In the genomic region with DNA sequence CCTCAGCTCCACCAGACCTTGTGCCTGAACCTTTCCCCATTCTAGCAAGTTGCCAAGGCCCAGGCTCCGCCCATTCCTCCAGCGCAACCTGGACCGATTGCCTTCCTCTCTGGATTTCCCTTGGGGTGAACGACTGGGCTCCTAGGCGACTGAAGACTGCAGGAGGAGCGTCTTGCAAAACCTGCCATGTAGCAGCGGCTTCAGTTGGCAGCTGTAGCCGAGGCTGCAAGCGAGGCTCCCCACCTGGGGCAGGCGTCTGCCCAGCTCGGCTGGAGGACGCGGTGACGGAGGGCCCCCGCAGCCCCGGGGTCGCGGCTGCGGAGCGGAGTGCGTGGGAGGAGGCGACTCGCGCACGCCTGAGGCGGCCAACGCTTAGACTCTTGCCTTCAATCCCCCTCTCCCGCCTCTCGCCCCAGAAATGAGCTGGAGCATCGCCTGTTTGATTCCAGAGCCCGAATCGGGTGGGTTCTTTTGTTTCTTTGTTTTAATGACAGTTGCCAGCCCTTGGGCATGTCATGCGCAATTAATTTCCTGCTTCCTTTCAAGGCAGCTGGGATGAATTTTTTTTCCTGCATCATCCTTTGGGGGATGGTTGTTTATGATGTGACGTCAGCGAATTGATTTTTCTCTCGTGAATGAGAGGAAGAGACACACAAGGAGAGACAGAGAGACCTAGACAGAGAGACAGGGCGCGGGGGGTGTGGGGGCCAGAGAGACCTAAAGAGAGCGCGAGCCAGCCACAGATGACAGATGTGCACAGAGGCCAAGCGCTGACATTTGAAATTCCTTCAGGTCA, we compare ENCODE assay signal across 8 mouse cellular contexts. TPM values are rescaled to one million over a fixed set of nuclear protein-coding genes. Genes with fewer than 3 reads are reported as not detected.
DNase-seq lines count a peak whose midpoint lies in the region; ATAC-seq and TF ChIP-seq lines count a peak whose summit lies in the region.

No protein-coding gene starts in this region.

- H3K9ac ChIP-seq in hindbrain, embryonic 15.5 days = peak overlapping the region; percentile 70

- WGBS in hindbrain, embryonic 15.5 days = under 1% methylated on average over 41 of the region's 41 CpGs

- no peaks in the 10 kb centered on the region for H3K36me3 ChIP-seq in hindbrain, embryonic 15.5 days

- TF ChIP-seq CTCF in left cerebral cortex, adult 2 months (IDR thresholded peaks at IDR 0.05) = no peak

- peak; percentile 63 for ATAC-seq in hindbrain, embryonic 15.5 days (ENCODE audit: low FRiP score, low read depth)

- peak overlapping the region; percentile 50 for H3K4me3 ChIP-seq in hindbrain, embryonic 15.5 days
- peak overlapping the region; percentile 79 for H3K4me3 ChIP-seq in left cerebral cortex, adult 2 months

- H3K9me3 ChIP-seq in hindbrain, embryonic 15.5 days = no peaks in the 10 kb centered on the region

- peak overlapping the region; percentile 86 for H3K4me2 ChIP-seq in hindbrain, embryonic 15.5 days

- intact Hi-C loops in left cerebral cortex, adult 2 months (cut with DNase I) = no loop called here

- H3K4me1 ChIP-seq in hindbrain, embryonic 15.5 days (replicated peaks) = peaks cover 29% of the 10 kb centered on the region

- H3K27ac ChIP-seq in hindbrain, embryonic 15.5 days (replicated peaks) = peak overlapping the region; percentile 98
- peak overlapping the region; percentile 98 for H3K27ac ChIP-seq in left cerebral cortex, adult 2 months

- H3K27me3 ChIP-seq in hindbrain, embryonic 15.5 days = no peaks in the 10 kb centered on the region

- DNase-seq in ZHBTc4 (ENCODE audit: low read depth, low spot score) (peak; percentile 63), adipocyte (ENCODE audit: low spot score) (no peak)
- DNase-seq in cerebellum, postnatal 10 days = peak; percentile 81 to 85
- DNase-seq in frontal cortex, postnatal 10 days (ENCODE audit: low spot score in 2 of 2) = peak; percentile 60 to 63
- peak; percentile 64 to 70 for DNase-seq in left cerebral cortex, adult 2 months (ENCODE audit: extremely low spot score in 1 of 2, low spot score in 2 of 2)
- peak; percentile 64 for DNase-seq in lung, postnatal 25 days (ENCODE audit: low spot score)
- DNase-seq in right cerebral cortex, postnatal 14 days = peak; percentile 56

RNA-seq across cellular contexts. Expression of gene Sgip1, which starts 18.2 kb away (rescaled TPM):
- polyA plus RNA-seq in hindbrain, embryonic 15.5 days (2015; fragmentation: Nextera tagmentation; extraction: Ambion mirVana) = 64.1 and 69.5 TPM in 2 replicates
- 100 to 1,000 TPM; 293 to 300 TPM for total RNA-seq in left cerebral cortex, adult 2 months (2021)
